Mouse (Mus musculus) C2C12 (cell line): Measurements from ENCODE around the gene Vgll4. TPM values are rescaled to one million over a fixed set of nuclear protein-coding genes. Genes with fewer than 3 reads are reported as not detected.
A peak's percentile ranks its signal among the peaks of the same experiment; 100 is the strongest.

Experiments used
- H3K27me3 ChIP-seq: one replicate; pipeline ENCODE4 v1.6.1; 2011; ENCODE audit not compliant: control insufficient read depth, insufficient read depth, insufficient read length
- H3K36me3 ChIP-seq: one replicate; pipeline ENCODE4 v1.6.1; 2011; ENCODE audit not compliant: control insufficient read depth, insufficient read depth
- H3K4me3 ChIP-seq: one replicate; pipeline ENCODE4 v1.5.1; 2011; ENCODE audit warnings: mild to moderate bottlenecking, control low read depth; ENCODE audit not compliant: poor library complexity, insufficient read depth, severe bottlenecking
- H3K79me2 ChIP-seq: one replicate; pipeline ENCODE4 v1.6.1; 2011; ENCODE audit not compliant: control insufficient read depth, insufficient read depth
- H3K79me3 ChIP-seq: one replicate; pipeline ENCODE4 v1.6.1; 2011; ENCODE audit warnings: low read depth, control low read depth
- H3ac ChIP-seq: one replicate; pipeline ENCODE3; 2011; ENCODE audit warnings: low read depth; ENCODE audit not compliant: control insufficient read depth, insufficient read length
- CEBPB ChIP-seq: IDR thresholded peaks from one replicate; pipeline ENCODE4 v1.6.1; 2011; ENCODE audit warnings: low read depth, mild to moderate bottlenecking, control low read depth, moderate library complexity
- CTCF ChIP-seq: IDR thresholded peaks from one replicate; pipeline ENCODE4 v1.5.1; 2011; ENCODE audit not compliant: control insufficient read depth, insufficient read depth, insufficient read length
- FOSL1 ChIP-seq: IDR thresholded peaks from one replicate; pipeline ENCODE4 v1.8.0; 2011; ENCODE audit warnings: mild to moderate bottlenecking, low read length; ENCODE audit not compliant: poor library complexity, insufficient read depth, severe bottlenecking
- MAX ChIP-seq: IDR thresholded peaks from one replicate; pipeline ENCODE4 v1.6.1; 2011; ENCODE audit warnings: mild to moderate bottlenecking, control low read depth
- MYOD1 ChIP-seq: IDR thresholded peaks from one replicate; pipeline ENCODE4 v1.6.1; 2011; ENCODE audit warnings: low read depth; ENCODE audit not compliant: control insufficient read depth, insufficient read length
- MYOG ChIP-seq: IDR thresholded peaks from one replicate; pipeline ENCODE4 v1.6.1; 2011; ENCODE audit not compliant: control insufficient read depth, insufficient read length; ENCODE audit errors: extremely low read depth
- USF1 ChIP-seq: IDR thresholded peaks from one replicate; pipeline ENCODE4 v1.6.1; 2011; ENCODE audit warnings: low read depth, mild to moderate bottlenecking, control low read depth, moderate library complexity
- polyA plus RNA-seq: library from polyadenylated mRNA; unstranded; fragments of >200 nt; fragmentation: generic; extraction: Trizol; gene quantifications from one replicate; pipeline ENCODE4 v1.2.1, GENCODE M21; 2012; ENCODE audit warnings: missing spikeins

Vgll4 gene
- polyA plus RNA-seq, 1 experiment: 30.7 TPM

- H3K79me2 ChIP-seq: peaks cover 97% of the 10 kb centered on the region
- H3ac ChIP-seq: no peak overlapping the region
- peaks cover 78% of the 10 kb centered on the region for H3K79me3 ChIP-seq
- no peaks in the 10 kb centered on the region for H3K27me3 ChIP-seq
- no peak for TF ChIP-seq CTCF
- no peak for TF ChIP-seq MYOG
- no peak for TF ChIP-seq FOSL1
- no peak for TF ChIP-seq MYOD1
- H3K4me3 ChIP-seq: no peak overlapping the region
- peaks cover 3% of the 10 kb centered on the region for H3K36me3 ChIP-seq
These were observed 93.8 kb downstream of the Vgll4 start for GRCm38 (mm10) chr6:114876033-114876432.

- Histone ChIP-seq H3ac (peak overlapping the region; percentile 36), H3K79me3 (peaks cover 76% of the 10 kb centered on the region), H3K27me3 (no peaks in the 10 kb centered on the region), H3K79me2 (peaks cover 97% of the 10 kb centered on the region), H3K36me3 (peaks cover 3% of the 10 kb centered on the region), H3K4me3 (peak overlapping the region; percentile 42)
- TF ChIP-seq MYOG (no peak), MAX (peak; percentile 33)
These were observed 94.7 kb downstream of the Vgll4 start for GRCm38 (mm10) chr6:114875018-114875558.

DNA sequence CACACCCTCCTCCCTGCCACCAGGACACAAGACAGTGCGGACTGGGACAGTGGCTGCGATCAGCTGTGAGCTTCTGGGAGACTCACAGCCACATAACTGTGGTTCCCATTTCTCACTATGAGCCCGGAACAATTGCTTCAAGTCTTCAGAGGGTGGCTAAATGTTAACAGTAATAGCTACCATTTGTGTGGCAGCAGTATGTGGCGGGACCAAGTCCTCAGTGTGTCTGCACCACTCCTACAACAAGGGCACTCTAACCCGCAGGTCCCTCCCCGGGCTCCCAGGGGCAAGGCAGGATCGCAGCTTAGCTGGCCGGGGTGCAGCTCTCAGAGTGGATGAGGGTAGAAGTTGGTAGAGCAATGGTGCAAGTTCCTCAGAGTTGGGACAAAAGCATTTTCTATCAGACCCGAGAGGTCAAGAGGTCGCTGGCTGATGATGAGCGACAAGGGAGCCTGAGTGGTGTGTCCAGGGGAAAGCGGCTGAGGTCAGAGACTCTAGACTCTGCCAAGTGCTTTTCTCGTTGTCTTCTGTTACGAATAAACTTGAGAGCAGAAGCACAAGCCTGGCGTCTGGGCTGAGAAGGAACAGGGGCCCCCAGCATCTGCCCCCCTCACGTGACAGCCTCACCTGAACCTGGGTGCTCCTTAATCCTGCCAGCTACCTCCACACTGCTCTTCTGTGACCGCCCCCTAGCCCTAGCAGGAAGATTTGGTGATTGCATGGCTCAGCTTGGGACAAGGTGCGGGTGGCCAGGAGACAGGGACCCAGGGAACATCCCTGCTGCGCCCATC, 95.5 kb downstream of the Vgll4 start:
- Histone ChIP-seq H3K79me2 (peaks cover 97% of the 10 kb centered on the region), H3K79me3 (peaks cover 77% of the 10 kb centered on the region), H3ac (peak overlapping the region; percentile 69), H3K27me3 (no peaks in the 10 kb centered on the region), H3K4me3 (peak overlapping the region; percentile 42), H3K36me3 (peaks cover 3% of the 10 kb centered on the region)
- no peak for TF ChIP-seq MYOG
- TF ChIP-seq MAX: no peak
- no peak for TF ChIP-seq CTCF

- peaks cover 97% of the 10 kb centered on the region for H3K79me2 ChIP-seq
- no peak for TF ChIP-seq CEBPB
- no peak for TF ChIP-seq MAX
- no peak for TF ChIP-seq CTCF
- TF ChIP-seq FOSL1: no peak
- no peak for TF ChIP-seq MYOG
- no peak for TF ChIP-seq MYOD1
- TF ChIP-seq USF1: no peak
- H3K4me3 ChIP-seq: no peak overlapping the region
- H3K36me3 ChIP-seq: peaks cover 3% of the 10 kb centered on the region
- H3ac ChIP-seq: no peak overlapping the region
- peaks cover 79% of the 10 kb centered on the region for H3K79me3 ChIP-seq
- H3K27me3 ChIP-seq: no peaks in the 10 kb centered on the region
These were observed 96.0 kb downstream of the Vgll4 start for GRCm38 (mm10) chr6:114873808-114874137.

DNA sequence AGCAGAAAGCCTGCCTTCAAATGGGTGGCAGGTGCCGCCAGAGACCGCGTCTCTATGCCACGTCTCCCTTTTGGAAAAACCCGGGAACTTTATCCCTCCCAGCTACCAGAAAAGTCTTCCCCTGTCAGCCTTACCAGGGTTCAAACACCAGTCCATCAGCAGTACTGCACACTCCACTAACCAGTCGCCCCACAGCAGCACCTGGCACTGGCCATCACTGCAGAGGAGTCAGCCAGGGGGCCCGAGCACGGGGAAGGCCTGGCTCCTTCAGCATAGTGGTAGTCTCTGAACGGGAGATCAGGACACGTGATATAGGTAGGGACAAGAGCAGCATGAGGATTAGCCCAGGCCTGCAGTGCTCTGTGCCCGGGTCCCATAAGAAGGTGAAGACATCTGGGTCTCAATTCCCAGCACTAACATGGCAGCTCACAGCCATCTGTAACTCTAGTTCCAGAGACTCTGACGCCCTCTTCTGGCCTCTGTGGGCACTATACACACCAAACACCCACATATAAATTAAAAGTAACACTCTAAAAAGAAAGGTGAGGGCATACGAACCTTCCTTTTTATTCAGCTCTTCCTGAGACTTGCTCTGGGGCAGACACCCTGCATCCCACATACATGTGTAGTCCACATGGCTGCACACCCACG, 98.7 kb downstream of the Vgll4 start:
- Histone ChIP-seq H3K79me3 (peaks cover 62% of the 10 kb centered on the region), H3ac (no peak overlapping the region), H3K79me2 (peaks cover 97% of the 10 kb centered on the region), H3K36me3 (peaks cover 3% of the 10 kb centered on the region), H3K4me3 (no peak overlapping the region), H3K27me3 (no peaks in the 10 kb centered on the region)
- TF ChIP-seq MYOD1 (no peak), CTCF (no peak), MYOG (no peak), CEBPB (no peak), FOSL1 (no peak), MAX (no peak), USF1 (no peak)
